Mouse (Mus musculus) CH12.LX (cell line): Measurements from ENCODE around the gene Cnot11. TPM values are rescaled to one million over a fixed set of nuclear protein-coding genes. Genes with fewer than 3 reads are reported as not detected.
A peak's percentile ranks its signal among the peaks of the same experiment; 100 is the strongest.

Source experiments
- DNase-seq: peaks from one replicate; pipeline ENCODE4 v3.0.0-alpha.2; 2013; ENCODE audit errors: extremely low read depth
- H3K27ac ChIP-seq: 2 replicates; pipeline ENCODE4 v1.5.1; 2012; ENCODE audit warnings: low read depth, mild to moderate bottlenecking, control low read depth, moderate library complexity; ENCODE audit not compliant: insufficient read depth
- H3K27me3 ChIP-seq: replicated peaks from 2 replicates; pipeline ENCODE3; 2012; ENCODE audit warnings: inconsistent platforms
- H3K36me3 ChIP-seq, 2 experiments: replicated peaks in 1 of 2; 2 replicates each; pipeline versions ENCODE3 to v1.6.1; 2012; ENCODE audit warnings: inconsistent platforms in 1 of 2, low read length in 1 of 2, mild to moderate bottlenecking in 1 of 2, mixed read lengths in 1 of 2, moderate library complexity in 1 of 2; ENCODE audit not compliant: control insufficient read depth in 1 of 2, insufficient read depth in 1 of 2
- H3K4me1 ChIP-seq, 2 experiments: 2 replicates each; pipeline ENCODE4 v1.6.1; 2012; ENCODE audit warnings: inconsistent platforms in 1 of 2, moderate library complexity in 1 of 2; ENCODE audit not compliant: insufficient read depth in 2 of 2, control insufficient read depth in 1 of 2
- H3K4me2 ChIP-seq: 2 replicates; pipeline ENCODE4 v1.6.1; 2012; ENCODE audit warnings: low read depth, mild to moderate bottlenecking, control low read depth; ENCODE audit not compliant: poor library complexity, insufficient read depth, severe bottlenecking
- H3K4me3 ChIP-seq, 3 experiments: fragments of 150-350 bp in 1 of 3; sonication (generic) in 1 of 3; replicated peaks in 1 of 3; 2 replicates each; pipeline versions ENCODE3 to v1.5.1; 2011 to 2012; ENCODE audit warnings: low read depth in 2 of 3, low read length in 2 of 3, mild to moderate bottlenecking in 2 of 3, moderate library complexity in 2 of 3, control low read depth in 1 of 3, improper control_type of control experiment in 1 of 3, inconsistent platforms in 1 of 3, mixed read lengths in 1 of 3; ENCODE audit not compliant: poor library complexity in 1 of 3
- H3K79me2 ChIP-seq: replicated peaks from 2 replicates; pipeline ENCODE4 v1.6.1; 2012; ENCODE audit warnings: mild to moderate bottlenecking, moderate library complexity; ENCODE audit not compliant: control insufficient read depth, poor library complexity, insufficient read depth, severe bottlenecking; ENCODE audit errors: extremely low read depth
- H3K9ac ChIP-seq: 2 replicates; pipeline ENCODE4 v1.6.1; 2012; ENCODE audit warnings: low read depth, mild to moderate bottlenecking, control low read depth, moderate library complexity; ENCODE audit not compliant: insufficient read depth
- H3K9me3 ChIP-seq: replicated peaks from 2 replicates; pipeline ENCODE3; 2012; ENCODE audit warnings: low read length, inconsistent platforms, mixed read lengths
- BHLHE40 ChIP-seq: IDR thresholded peaks from 2 replicates; pipeline ENCODE4 v1.6.1; 2011; ENCODE audit warnings: mild to moderate bottlenecking, low read depth, low read length, improper control_type of control experiment
- CTCF ChIP-seq, 2 experiments: IDR thresholded peaks in 1 of 2; conservative IDR thresholded peaks in 1 of 2; 2 replicates each; pipeline ENCODE4 v1.5.1; 2011 to 2012; ENCODE audit warnings: low read depth in 2 of 2, low read length in 2 of 2, improper control_type of control experiment in 1 of 2, inconsistent platforms in 1 of 2, mild to moderate bottlenecking in 1 of 2, moderate library complexity in 1 of 2
- ELF1 ChIP-seq: IDR thresholded peaks from 2 replicates; pipeline ENCODE4 v1.6.1; 2014; ENCODE audit warnings: low read depth, mild to moderate bottlenecking, inconsistent platforms, low read length, improper control_type of control experiment
- EP300 ChIP-seq: IDR thresholded peaks from 2 replicates; pipeline ENCODE4 v1.6.1; 2011; ENCODE audit warnings: low read length, improper control_type of control experiment
- JUND ChIP-seq: conservative IDR thresholded peaks from 2 replicates; pipeline ENCODE4 v1.6.1; 2011; ENCODE audit warnings: low read depth, low read length, improper control_type of control experiment
- MAFK ChIP-seq: IDR thresholded peaks from 2 replicates; pipeline ENCODE4 v1.6.1; 2011; ENCODE audit warnings: low read length, improper control_type of control experiment; ENCODE audit not compliant: insufficient replicate concordance
- MAX ChIP-seq: IDR thresholded peaks from 2 replicates; pipeline ENCODE4 v1.6.1; 2011; ENCODE audit warnings: low read length, improper control_type of control experiment
- MXI1 ChIP-seq: IDR thresholded peaks from 2 replicates; pipeline ENCODE4 v1.6.1; 2011; ENCODE audit warnings: mild to moderate bottlenecking, low read depth, low read length, improper control_type of control experiment
- MYC ChIP-seq: IDR thresholded peaks from 2 replicates; pipeline ENCODE4 v1.6.1; 2011; ENCODE audit warnings: low read depth, mild to moderate bottlenecking, improper control_type of control experiment, low read length
- POLR2A ChIP-seq: IDR thresholded peaks from 2 replicates; pipeline ENCODE4 v1.6.1; 2011; ENCODE audit warnings: low read depth, mild to moderate bottlenecking, improper control_type of control experiment, low read length
- RAD21 ChIP-seq: IDR thresholded peaks from 2 replicates; pipeline ENCODE4 v1.6.1; 2011; ENCODE audit warnings: low read depth, mild to moderate bottlenecking, low read length, improper control_type of control experiment, moderate library complexity
- RCOR1 ChIP-seq: conservative IDR thresholded peaks from 2 replicates; pipeline ENCODE4 v1.6.1; 2012; ENCODE audit warnings: low read depth, mild to moderate bottlenecking, inconsistent platforms, low read length, improper control_type of control experiment
- SIN3A ChIP-seq: IDR thresholded peaks from 2 replicates; pipeline ENCODE4 v1.6.1; 2012; ENCODE audit warnings: low read length, improper control_type of control experiment, inconsistent platforms
- SMC3 ChIP-seq: IDR thresholded peaks from 2 replicates; pipeline ENCODE4 v1.6.1; 2011; ENCODE audit warnings: low read depth, low read length, improper control_type of control experiment
- TBP ChIP-seq: conservative IDR thresholded peaks from 2 replicates; pipeline ENCODE4 v1.6.1; 2011; ENCODE audit warnings: low read depth, low read length, improper control_type of control experiment
- TCF12 ChIP-seq: IDR thresholded peaks from 2 replicates; pipeline ENCODE4 v1.6.1; 2014; ENCODE audit warnings: low read depth, mild to moderate bottlenecking, inconsistent platforms, low read length, improper control_type of control experiment
- UBTF ChIP-seq: IDR thresholded peaks from 2 replicates; pipeline ENCODE4 v1.6.1; 2012; ENCODE audit warnings: low read depth, mild to moderate bottlenecking, inconsistent platforms, low read length, improper control_type of control experiment, moderate library complexity
- ZC3H11A ChIP-seq: IDR thresholded peaks from 2 replicates; pipeline ENCODE4 v1.6.1; 2012; ENCODE audit warnings: low read depth, mild to moderate bottlenecking, inconsistent platforms, low read length, improper control_type of control experiment
- ZMIZ1 ChIP-seq: IDR thresholded peaks from 2 replicates; pipeline ENCODE4 v1.6.1; 2012; ENCODE audit warnings: low read depth, mild to moderate bottlenecking, inconsistent platforms, low read length, improper control_type of control experiment
- dilution Hi-C: fragments of 300-500 bp; cut with MboI; formaldehyde crosslinking; loops from 2 replicates; pipeline ENCODE4 v1.14.3; 2020; ENCODE audit warnings: low sequenced_read_pairs; ENCODE audit not compliant: extremely low pct_unique_long_range_greater_than_20kb, extremely low pct_ligation_motif_present
- in situ Hi-C: fragments of 300-500 bp; cut with MboI; formaldehyde crosslinking; loops from 3 replicates; pipeline ENCODE4 v1.14.3; 2019; ENCODE audit warnings: low sequenced_read_pairs, low pct_ligation_motif_present, low pct_unique_long_range_greater_than_20kb, mixed read lengths
- polyA plus RNA-seq: library from polyadenylated mRNA; unstranded; fragments of >175 nt; gene quantifications from 2 replicates; pipeline ENCODE4 v1.2.1, GENCODE M21; 2012; ENCODE audit warnings: low read depth; ENCODE audit not compliant: insufficient read length
- total RNA-seq, 2 experiments: library from RNA; depleted of rRNA; stranded (reverse); fragments of 300-350 nt in 1 of 2; fragments of >200 nt in 1 of 2; gene quantifications; 2 replicates each; pipeline ENCODE4 v1.2.3; 2012 to 2014

Gene Cnot11
- total and polyA plus RNA-seq, 3 experiments: 15.3 to 34.9 (median 28.6) TPM

DNA sequence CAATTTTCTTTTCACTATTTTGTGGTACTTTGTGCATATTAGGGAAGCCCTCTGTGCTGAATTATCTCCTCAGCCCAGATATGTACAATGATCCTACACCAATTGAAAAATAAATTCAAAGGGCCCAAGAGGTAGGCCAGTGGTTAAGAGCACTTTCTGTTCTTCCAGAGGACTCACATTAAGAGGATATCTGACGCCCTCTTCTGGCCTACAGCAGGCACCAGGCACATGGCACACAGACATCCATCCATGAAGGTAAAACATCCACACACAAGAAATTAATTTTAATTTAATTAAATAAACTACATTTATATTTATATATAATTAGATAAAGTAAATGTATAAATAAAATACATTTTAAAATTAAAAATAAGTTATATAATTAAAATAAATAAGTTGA, 30.5 kb upstream of the Cnot11 start:
- TF ChIP-seq SMC3 (peak; percentile 45), RAD21 (peak; percentile 65), MAX (no peak), MYC (peak; percentile 70; the same call in 1 of the 2 replicates), CTCF (conservative IDR thresholded peaks at IDR 0.05 in 1 of 2, IDR thresholded peaks at IDR 0.05 in 1 of 2; ENCODE audit: low read depth in 2 of 2, low read length in 2 of 2) (peak in 1 of 2 experiments; percentile 65; a peak in 2 of 4 replicates)
- Histone ChIP-seq H3K36me3 (no peaks in the 10 kb centered on the region), H3K9me3 (no peaks in the 10 kb centered on the region), H3K27ac (no peak overlapping the region), H3K4me3 (no peak overlapping the region), H3K4me1 (no peaks in the 10 kb centered on the region), H3K4me2 (no peak overlapping the region), H3K9ac (no peak overlapping the region), H3K27me3 (peaks cover 2% of the 10 kb centered on the region), H3K79me2 (no peaks in the 10 kb centered on the region)
- dilution Hi-C loops (no loop called here), in situ Hi-C loops (loop anchor here (5.0 kb wide), 2 partner anchors 47 to 112 kb away; no protein-coding TSS in a partner anchor)
- DNase-seq: peak; percentile 35

- in situ Hi-C loops: no loop called here
Observed at GRCm38 (mm10) chr1:39505600-39505999, 29.2 kb upstream of the Cnot11 start.

DNA sequence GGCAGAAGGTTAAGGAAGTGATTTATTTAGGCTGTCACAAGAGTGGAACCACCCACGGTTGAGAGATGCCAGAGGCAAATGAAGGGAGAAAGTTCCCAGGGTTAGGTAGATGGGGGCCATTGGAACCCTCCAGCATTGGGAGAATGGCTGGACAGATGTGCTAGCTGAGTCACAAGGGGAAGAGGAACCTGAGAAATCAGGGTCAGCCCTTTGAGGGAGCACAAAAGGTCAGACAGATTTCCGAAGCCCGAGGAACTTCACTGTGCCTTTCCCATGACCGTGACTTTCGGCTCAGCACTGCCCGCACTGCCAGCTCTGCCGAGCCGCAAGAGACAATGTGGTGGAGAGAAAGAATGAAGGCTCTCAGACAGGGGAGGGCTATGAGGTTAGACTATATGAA, 23.0 kb upstream of the Cnot11 start:
- H3K4me3 ChIP-seq: no peak overlapping the region
- in situ Hi-C loops: no loop called here
- H3K36me3 ChIP-seq: no peaks in the 10 kb centered on the region
- H3K27me3 ChIP-seq: no peaks in the 10 kb centered on the region
- DNase-seq: no peak
- H3K9me3 ChIP-seq: no peaks in the 10 kb centered on the region
- no peak for TF ChIP-seq CTCF (conservative IDR thresholded peaks at IDR 0.05 in 1 of 2, IDR thresholded peaks at IDR 0.05 in 1 of 2; ENCODE audit: low read depth in 2 of 2, low read length in 2 of 2)
- no peak for TF ChIP-seq EP300
- no peak for TF ChIP-seq ZC3H11A
- H3K4me2 ChIP-seq: peak overlapping the region; percentile 40; the same call in 1 of the 2 replicates
- H3K9ac ChIP-seq: no peak overlapping the region
- peaks cover 7 to 8% of the 10 kb centered on the region in 2 experiments; a peak in 3 of 4 replicates for H3K4me1 ChIP-seq
- dilution Hi-C loops: no loop called here
- no peaks in the 10 kb centered on the region for H3K79me2 ChIP-seq
- no peak overlapping the region for H3K27ac ChIP-seq

More at GRCm38 (mm10) chr1:39505600-39505999, 29.2 kb upstream of the Cnot11 start:
- Histone ChIP-seq H3K4me1 (peaks cover 4 to 5% of the 10 kb centered on the region in 2 experiments; a peak in 1 of 4 replicates), H3K79me2 (no peaks in the 10 kb centered on the region), H3K27ac (no peak overlapping the region), H3K9ac (no peak overlapping the region), H3K9me3 (no peaks in the 10 kb centered on the region), H3K27me3 (peaks cover 2% of the 10 kb centered on the region), H3K4me3 (no peak overlapping the region), H3K4me2 (no peak overlapping the region), H3K36me3 (no peaks in the 10 kb centered on the region)
- DNase-seq: no peak
- no peak for TF ChIP-seq MAFK
- no peak for TF ChIP-seq MYC
- no peak for TF ChIP-seq UBTF
- no peak for TF ChIP-seq TCF12
- TF ChIP-seq ELF1: no peak
- TF ChIP-seq CTCF (conservative IDR thresholded peaks at IDR 0.05 in 1 of 2, IDR thresholded peaks at IDR 0.05 in 1 of 2; ENCODE audit: low read depth in 2 of 2, low read length in 2 of 2): no peak
- TF ChIP-seq JUND: no peak
- TF ChIP-seq TBP: no peak
- no peak for TF ChIP-seq POLR2A
- no peak for TF ChIP-seq SIN3A
- no peak for TF ChIP-seq ZMIZ1
- TF ChIP-seq RCOR1: no peak
- TF ChIP-seq BHLHE40: no peak
- TF ChIP-seq MXI1: no peak
- dilution Hi-C loops: no loop called here
